Mouse (Mus musculus): ENCODE results near the gene Katnal1.

The Katnal1 gene

GRCm38 (mm10) chr5:148927717-148928223 is 1.4 kb downstream of the Katnal1 start:
- DNase-seq (ENCODE audit: low spot score in 2 of 2), result no peak

GRCm38 (mm10) chr5:148924586-148924985 is 4.5 kb downstream of the Katnal1 start:
- no peak for DNase-seq (ENCODE audit: low spot score in 2 of 2)

- DNase-seq (ENCODE audit: low spot score in 2 of 2), result no peak
These were observed 5.1 kb downstream of the Katnal1 start for GRCm38 (mm10) chr5:148924051-148924450.

GRCm38 (mm10) chr5:148923408-148923807 is 5.7 kb downstream of the Katnal1 start:
- DNase-seq (ENCODE audit: low spot score in 2 of 2), result no peak

- no peak for DNase-seq (ENCODE audit: low spot score in 2 of 2)
These were observed 6.3 kb downstream of the Katnal1 start for GRCm38 (mm10) chr5:148922773-148923172.

- no peak for DNase-seq (ENCODE audit: low spot score in 2 of 2)
These were observed 11.1 kb downstream of the Katnal1 start for GRCm38 (mm10) chr5:148918049-148918448.

GRCm38 (mm10) chr5:148916775-148917174 is 12.3 kb downstream of the Katnal1 start:
- DNase-seq (ENCODE audit: low spot score in 2 of 2), result no peak

GRCm38 (mm10) chr5:148912262-148912661 is 16.9 kb downstream of the Katnal1 start:
- DNase-seq (ENCODE audit: low spot score in 2 of 2), result no peak

GRCm38 (mm10) chr5:148910066-148910465 is 19.1 kb downstream of the Katnal1 start:
- DNase-seq (ENCODE audit: low spot score in 2 of 2), result no peak

- DNase-seq (ENCODE audit: low spot score in 2 of 2), result no peak
These were observed 19.7 kb downstream of the Katnal1 start for GRCm38 (mm10) chr5:148909402-148909801.

GRCm38 (mm10) chr5:148909057-148909395 is 20.1 kb downstream of the Katnal1 start:
- DNase-seq (ENCODE audit: low spot score in 2 of 2), result no peak

GRCm38 (mm10) chr5:148908191-148909056 is 20.7 kb downstream of the Katnal1 start:
- DNase-seq (ENCODE audit: low spot score in 2 of 2), result peak; percentile 40 to 47

- DNase-seq (ENCODE audit: low spot score in 2 of 2), result no peak
These were observed 22.8 kb downstream of the Katnal1 start for GRCm38 (mm10) chr5:148906305-148906704.

- peak; percentile 75 to 82 for DNase-seq (ENCODE audit: low spot score in 2 of 2)
These were observed 24.3 kb downstream of the Katnal1 start for GRCm38 (mm10) chr5:148904846-148905245.

GRCm38 (mm10) chr5:148899361-148899760 is 29.8 kb downstream of the Katnal1 start:
- DNase-seq (ENCODE audit: low spot score in 2 of 2), result no peak

- DNase-seq (ENCODE audit: low spot score in 2 of 2), result no peak
These were observed 31.1 kb downstream of the Katnal1 start for GRCm38 (mm10) chr5:148897941-148898417.

GRCm38 (mm10) chr5:148897069-148897702 is 31.9 kb downstream of the Katnal1 start:
- peak; percentile 36 to 62 for DNase-seq (ENCODE audit: low spot score in 2 of 2)

- no peak for DNase-seq (ENCODE audit: low spot score in 2 of 2)
These were observed 32.6 kb downstream of the Katnal1 start for GRCm38 (mm10) chr5:148896515-148896914.

- DNase-seq (ENCODE audit: low spot score in 2 of 2), result no peak
These were observed 33.3 kb downstream of the Katnal1 start for GRCm38 (mm10) chr5:148895833-148896232.

GRCm38 (mm10) chr5:148895034-148895433 is 34.1 kb downstream of the Katnal1 start:
- DNase-seq (ENCODE audit: low spot score in 2 of 2), result no peak

- DNase-seq (ENCODE audit: low spot score in 2 of 2), result no peak
These were observed 38.9 kb downstream of the Katnal1 start for GRCm38 (mm10) chr5:148890237-148890636.

GRCm38 (mm10) chr5:148888032-148888431 is 41.1 kb downstream of the Katnal1 start:
- no peak for DNase-seq (ENCODE audit: low spot score in 2 of 2)

Measured in spleen, postnatal 36 days (tissue).